Mouse (Mus musculus): ENCODE results near the gene Zfp64.
A peak's percentile ranks its signal among the peaks of the same experiment; 100 is the strongest.

- peak; percentile 19; the same call in 1 of the 2 replicates for TF ChIP-seq CTCF (IDR thresholded peaks at IDR 0.05; ENCODE audit: low read depth)
- no peak for TF ChIP-seq EP300 (IDR thresholded peaks at IDR 0.05; ENCODE audit: low read depth)
Observed at GRCm38 (mm10) chr2:168936896-168937295, 18.5 kb downstream of the Zfp64 start.
